Mouse (Mus musculus) intestine, embryonic 16.5 days (tissue): ENCODE data around the gene Taar7e. TPM values are rescaled to one million over a fixed set of nuclear protein-coding genes. Genes with fewer than 3 reads are reported as not detected.
"Not testable (repeated sequence)": the region's sequence is repeated elsewhere in the genome, so short reads cannot be mapped to it uniquely, and the experiment has no call there.

ENCODE experiments used
- ATAC-seq: fragments of 200-750 bp; cut with Nextera tagmentation; 2 replicates; pipeline ENCODE4 v1.8.0; 2017; ENCODE audit warnings: moderate TSS enrichment, moderate library complexity
- H3K27ac ChIP-seq: fragments of 300-500 bp; sonication (generic); 2 replicates; pipeline ENCODE4 v1.5.1; 2014; ENCODE audit warnings: mild to moderate bottlenecking, low read length
- H3K27me3 ChIP-seq: fragments of 300-500 bp; sonication (generic); replicated peaks from 2 replicates; pipeline ENCODE4 v1.6.1; 2014; ENCODE audit warnings: low read length, control low read depth, mixed read lengths; ENCODE audit not compliant: control insufficient read depth, insufficient read depth
- H3K36me3 ChIP-seq: fragments of 300-500 bp; sonication (generic); 2 replicates; pipeline ENCODE4 v1.6.1; 2014; ENCODE audit warnings: low read length, control low read depth; ENCODE audit not compliant: control insufficient read depth, insufficient read depth
- H3K4me1 ChIP-seq: fragments of 300-500 bp; sonication (generic); 2 replicates; pipeline ENCODE4 v1.6.1; 2014; ENCODE audit warnings: low read length, control low read depth, mixed read lengths; ENCODE audit not compliant: control insufficient read depth, insufficient read depth
- H3K4me2 ChIP-seq: fragments of 300-500 bp; sonication (generic); 2 replicates; pipeline ENCODE4 v1.6.1; 2014; ENCODE audit warnings: low read depth, low read length, control low read depth
- H3K4me3 ChIP-seq: fragments of 300-500 bp; sonication (generic); 2 replicates; pipeline ENCODE4 v1.5.1; 2014; ENCODE audit warnings: mild to moderate bottlenecking, low read length
- H3K9ac ChIP-seq: fragments of 300-500 bp; sonication (generic); 2 replicates; pipeline ENCODE4 v1.6.1; 2014; ENCODE audit warnings: low read depth, low read length
- H3K9me3 ChIP-seq: fragments of 300-500 bp; sonication (generic); 2 replicates; pipeline ENCODE4 v1.6.1; 2016; ENCODE audit warnings: low read length, control low read depth; ENCODE audit not compliant: control insufficient read depth
- WGBS: fragments of 180-500 bp; shearing (Covaris S2); extraction: QIAGEN DNeasy Blood & Tissue Kit; methylation state at CpG from one replicate; pipeline ENCODE4 v1.1.7; 2014; 5-methylcytosine and 5-hydroxymethylcytosine counted together
- polyA plus RNA-seq: library from polyadenylated mRNA; unstranded; fragments of >200 nt; fragmentation: Nextera tagmentation; extraction: Ambion mirVana; gene quantifications from 2 replicates; pipeline ENCODE4 v1.2.1, GENCODE M21; 2015

Gene Taar7e
- polyA plus RNA-seq, 1 experiment from 2014 or later: not detected

DNA sequence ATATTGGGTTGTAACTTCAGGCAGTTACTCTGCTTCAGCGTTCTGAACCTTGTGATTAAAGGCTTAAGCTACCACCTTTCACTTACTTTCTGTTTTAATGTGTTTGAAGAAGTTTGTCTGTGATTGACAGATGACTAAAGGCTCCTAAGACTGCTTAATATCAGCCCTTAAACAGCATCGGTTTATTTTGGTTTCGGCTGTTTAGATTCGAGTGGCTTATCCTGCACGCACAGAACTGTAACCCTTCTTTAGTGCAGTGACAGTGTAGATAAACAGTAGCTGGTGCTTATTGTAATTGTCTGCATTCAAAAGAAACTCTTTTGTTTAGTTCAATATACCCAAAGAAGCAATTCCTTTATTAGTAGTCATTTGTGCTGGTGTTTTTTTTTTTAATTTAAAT, 14.6 kb downstream of the Taar7e start:
- WGBS: 52% methylated on average over 5 of the region's 5 CpGs
- H3K9me3 ChIP-seq: no peaks in the 10 kb centered on the region
- no peak overlapping the region for H3K27ac ChIP-seq
- no peak overlapping the region for H3K9ac ChIP-seq
- H3K27me3 ChIP-seq: no peaks in the 10 kb centered on the region
- no peak for ATAC-seq
- H3K4me2 ChIP-seq: no peak overlapping the region
- no peaks in the 10 kb centered on the region for H3K36me3 ChIP-seq
- H3K4me3 ChIP-seq: no peak overlapping the region
- H3K4me1 ChIP-seq: no peaks in the 10 kb centered on the region

DNA sequence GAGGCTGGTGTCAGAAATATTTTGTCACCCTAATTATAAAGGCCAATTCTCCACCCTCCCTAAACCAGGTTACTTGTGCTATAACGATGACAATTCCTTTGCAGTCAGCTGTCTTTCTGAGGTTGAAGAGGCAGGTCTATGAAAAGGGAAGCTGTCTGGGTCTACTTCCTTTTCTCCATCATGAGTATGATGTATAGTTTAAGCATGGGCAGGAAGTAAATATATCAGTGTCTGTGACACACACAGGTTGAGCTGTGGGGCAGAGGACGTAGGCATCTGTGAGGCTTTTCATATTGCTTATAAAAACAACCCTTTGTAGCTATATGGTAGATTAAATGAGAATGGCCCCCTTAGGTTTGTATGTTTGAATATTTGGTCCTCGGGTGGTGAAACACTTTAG, 21.6 kb downstream of the Taar7e start:
- H3K27me3 ChIP-seq: no peaks in the 10 kb centered on the region
- 79% methylated on average over 3 of the region's 3 CpGs for WGBS
- H3K9ac ChIP-seq: no peak overlapping the region
- no peak overlapping the region for H3K4me3 ChIP-seq
- no peaks in the 10 kb centered on the region for H3K9me3 ChIP-seq
- no peaks in the 10 kb centered on the region for H3K36me3 ChIP-seq
- no peak for ATAC-seq
- H3K27ac ChIP-seq: no peak overlapping the region
- no peak overlapping the region for H3K4me2 ChIP-seq
- H3K4me1 ChIP-seq: no peaks in the 10 kb centered on the region

DNA sequence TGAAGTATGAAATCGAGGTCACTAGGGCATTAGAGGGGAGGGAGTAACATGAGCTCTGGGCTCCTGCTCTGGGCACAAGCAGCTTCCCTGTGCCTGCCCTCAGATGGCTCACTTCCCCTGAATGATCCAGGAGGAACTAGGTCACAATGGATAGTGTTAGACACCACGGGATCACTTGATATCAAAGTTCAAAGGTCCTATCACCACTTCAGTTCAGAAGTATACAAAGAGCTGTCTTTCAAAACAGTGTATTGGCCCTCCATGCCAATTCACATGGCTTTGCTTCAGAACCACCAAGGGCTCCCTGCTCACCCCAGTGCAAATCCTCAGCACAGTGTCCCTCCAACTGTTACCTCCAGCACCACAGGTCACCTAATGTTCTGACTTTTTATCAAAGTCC, 37.3 kb downstream of the Taar7e start:
- ATAC-seq: peak; percentile 53; the same call in 1 of the 2 replicates
- not testable (repeated sequence) for H3K27me3 ChIP-seq, H3K4me2 ChIP-seq, H3K36me3 ChIP-seq, H3K4me3 ChIP-seq, H3K27ac ChIP-seq, H3K9me3 ChIP-seq, H3K4me1 ChIP-seq, H3K9ac ChIP-seq
- WGBS: 27% methylated on average over 2 of the region's 2 CpGs

DNA sequence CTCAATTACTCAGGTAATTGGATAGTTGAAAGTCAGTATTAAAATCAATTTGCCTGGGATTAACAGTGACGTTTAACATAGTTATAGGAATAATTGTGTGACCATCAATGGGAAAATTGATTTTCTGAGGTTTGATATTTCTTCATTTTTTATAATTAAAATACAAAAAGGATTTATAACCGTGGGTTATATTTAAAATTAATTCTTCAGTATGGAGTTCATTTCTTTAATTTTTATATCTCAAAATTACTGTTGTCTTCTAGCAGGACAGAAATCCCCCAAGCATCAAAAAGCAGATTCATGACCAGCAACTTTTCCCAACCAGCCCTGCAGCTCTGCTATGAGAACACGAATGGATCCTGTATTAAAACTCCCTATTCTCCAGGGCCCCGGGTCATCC, 38.8 kb downstream of the Taar7e start, which contains the start of gene Taar8a:
TSS of gene Taar8a (plus strand) at position 301 of the 400 bp plus-strand sequence.
- not testable (repeated sequence) for H3K9ac ChIP-seq, H3K4me2 ChIP-seq, H3K4me3 ChIP-seq, H3K4me1 ChIP-seq, H3K36me3 ChIP-seq, H3K27ac ChIP-seq, H3K27me3 ChIP-seq, H3K9me3 ChIP-seq, ATAC-seq
- WGBS: 85% methylated on average over 2 of the region's 4 CpGs

DNA sequence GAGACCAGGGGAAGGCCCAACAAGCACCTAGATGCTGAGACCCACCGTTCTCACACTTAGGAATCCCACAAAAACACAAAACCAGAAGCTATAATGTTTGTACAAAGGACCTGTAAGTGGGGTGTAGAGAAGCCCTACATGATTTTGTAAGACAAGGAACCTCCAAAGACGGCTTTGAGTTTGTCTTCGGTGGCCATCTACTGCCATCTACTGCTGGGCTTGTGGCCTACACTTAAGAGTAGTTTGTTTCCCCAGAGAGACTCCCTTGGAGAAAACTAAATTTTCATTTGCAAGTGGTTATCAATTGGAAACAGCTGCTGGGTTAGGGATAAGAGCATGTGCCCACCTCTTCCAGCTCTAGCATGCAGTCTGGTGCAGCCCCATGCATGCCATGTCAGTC, 42.8 kb downstream of the Taar7e start:
- H3K4me1 ChIP-seq: no peaks in the 10 kb centered on the region
- H3K4me2 ChIP-seq: no peak overlapping the region
- H3K9me3 ChIP-seq: no peaks in the 10 kb centered on the region
- no peak overlapping the region for H3K27ac ChIP-seq
- no peak overlapping the region for H3K9ac ChIP-seq
- ATAC-seq: no peak
- 49% methylated on average over 3 of the region's 3 CpGs for WGBS
- H3K4me3 ChIP-seq: no peak overlapping the region
- no peaks in the 10 kb centered on the region for H3K27me3 ChIP-seq
- no peaks in the 10 kb centered on the region for H3K36me3 ChIP-seq

DNA sequence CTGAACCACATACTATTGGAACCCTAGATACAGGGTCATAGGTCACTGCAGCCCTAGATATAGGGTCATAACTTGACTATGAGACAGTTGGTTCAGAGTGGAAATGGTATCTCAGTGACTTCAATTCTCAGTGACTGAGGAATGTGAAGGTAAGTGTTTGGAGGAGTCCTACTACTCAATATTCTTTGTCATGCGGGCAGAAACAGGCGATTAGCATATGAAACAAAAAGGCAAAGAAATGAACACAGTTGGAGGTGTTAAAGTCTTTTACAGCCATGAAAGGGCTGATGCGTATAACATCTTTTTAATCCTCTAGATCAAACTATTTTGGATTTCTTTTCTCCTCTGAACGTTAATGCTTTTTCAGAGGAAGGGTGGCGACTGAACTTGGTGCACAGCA, 48.5 kb downstream of the Taar7e start:
- peak overlapping the region; percentile 67 for H3K27ac ChIP-seq
- 66% methylated on average over 5 of the region's 5 CpGs for WGBS
- H3K4me3 ChIP-seq: no peak overlapping the region
- ATAC-seq: no peak
- H3K9me3 ChIP-seq: no peaks in the 10 kb centered on the region
- H3K36me3 ChIP-seq: no peaks in the 10 kb centered on the region
- H3K9ac ChIP-seq: no peak overlapping the region
- H3K4me1 ChIP-seq: no peaks in the 10 kb centered on the region
- H3K4me2 ChIP-seq: no peak overlapping the region
- H3K27me3 ChIP-seq: no peaks in the 10 kb centered on the region

DNA sequence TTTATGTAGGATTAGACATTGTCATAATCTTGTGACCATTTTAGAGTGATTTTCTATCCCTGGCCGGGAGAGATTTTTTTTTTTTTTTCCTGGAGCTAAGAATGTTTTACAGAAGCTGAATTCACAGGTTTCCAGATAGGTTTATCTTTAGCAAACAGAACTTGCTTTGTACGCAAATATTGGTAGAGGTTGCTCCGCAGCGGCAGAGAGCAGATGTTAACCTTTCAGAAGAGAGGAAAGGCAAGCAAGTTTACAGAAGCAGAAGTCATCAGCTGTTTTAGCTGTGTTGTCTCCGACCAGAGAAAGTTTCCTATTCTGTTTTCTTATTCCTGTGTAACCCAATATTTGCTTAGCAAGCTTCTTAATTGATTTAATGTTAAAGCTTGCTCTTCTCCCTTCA, 49.1 kb downstream of the Taar7e start:
- no peaks in the 10 kb centered on the region for H3K27me3 ChIP-seq
- no peaks in the 10 kb centered on the region for H3K4me1 ChIP-seq
- H3K36me3 ChIP-seq: no peaks in the 10 kb centered on the region
- H3K27ac ChIP-seq: peak overlapping the region; percentile 5
- H3K4me2 ChIP-seq: no peak overlapping the region
- H3K9me3 ChIP-seq: no peaks in the 10 kb centered on the region
- WGBS: 31% methylated on average over 5 of the region's 5 CpGs
- no peak overlapping the region for H3K9ac ChIP-seq
- no peak overlapping the region for H3K4me3 ChIP-seq
- ATAC-seq: peak; percentile 75

DNA sequence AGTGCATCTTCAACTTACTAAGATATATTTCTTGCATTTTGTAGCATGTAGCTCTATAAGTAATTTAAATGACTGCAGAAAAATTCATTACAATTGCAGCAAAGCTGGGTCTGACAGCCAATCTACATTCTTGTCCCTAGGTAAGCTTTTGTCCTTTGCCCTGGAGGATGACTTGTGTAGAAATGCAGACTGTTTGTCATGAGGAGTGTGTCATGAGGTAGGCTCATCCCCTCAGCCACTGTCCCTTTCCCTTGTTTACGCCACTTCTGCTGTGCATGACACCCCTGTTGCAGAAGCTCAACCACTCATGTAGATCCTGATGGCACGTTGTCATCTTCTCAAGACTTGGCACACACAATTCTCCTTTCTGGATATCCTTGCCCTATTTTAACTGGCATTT, 49.8 kb downstream of the Taar7e start:
- Histone ChIP-seq H3K36me3 (no peaks in the 10 kb centered on the region), H3K4me2 (no peak overlapping the region), H3K27me3 (no peaks in the 10 kb centered on the region), H3K9me3 (no peaks in the 10 kb centered on the region), H3K4me1 (no peaks in the 10 kb centered on the region), H3K27ac (peak overlapping the region; percentile 20; the same call in 1 of the 2 replicates), H3K4me3 (no peak overlapping the region), H3K9ac (no peak overlapping the region)
- WGBS: 88% methylated on average over 2 of the region's 2 CpGs
- peak; percentile 14; the same call in 1 of the 2 replicates for ATAC-seq

Other genes with a start within 250 kb of the Taar7e start
- gene Slc18b1, start 240.6 kb upstream of the Taar7e start, polyA plus RNA-seq: 21.2 and 21.4 TPM in 2 replicates
- gene Vnn3, start 186.2 kb upstream of the Taar7e start, polyA plus RNA-seq: 0.21 and 0.31 TPM in 2 replicates
- 2.6 and 2.7 TPM in 2 replicates for gene Vnn1, start 142.9 kb upstream of the Taar7e start, polyA plus RNA-seq
- gene Taar1, start 117.3 kb upstream of the Taar7e start, polyA plus RNA-seq: not detected in 2 replicates
- not detected in 2 replicates for gene Taar2, start 99.0 kb upstream of the Taar7e start, polyA plus RNA-seq
- gene Taar3, start 88.1 kb upstream of the Taar7e start, polyA plus RNA-seq: not detected in 2 replicates
- not detected in 2 replicates for gene Taar4, start 77.1 kb upstream of the Taar7e start, polyA plus RNA-seq
- gene Taar5, start 66.9 kb upstream of the Taar7e start, polyA plus RNA-seq: not detected in 2 replicates
- gene Taar6, start 52.0 kb upstream of the Taar7e start, polyA plus RNA-seq: not detected in 2 replicates
- not detected in 2 replicates for gene Taar7a, start 44.1 kb upstream of the Taar7e start, polyA plus RNA-seq
- not detected in 2 replicates for gene Taar7b, start 37.7 kb upstream of the Taar7e start, polyA plus RNA-seq
- not detected in 2 replicates for gene Taar7d, start 10.4 kb upstream of the Taar7e start, polyA plus RNA-seq
- not detected in 2 replicates for gene Taar7f, start 11.9 kb downstream of the Taar7e start, polyA plus RNA-seq
- gene Taar8a, start 38.9 kb downstream of the Taar7e start, polyA plus RNA-seq: not detected in 2 replicates
- not detected in 2 replicates for gene Taar8b, start 54.7 kb downstream of the Taar7e start, polyA plus RNA-seq
- 0.13 TPM in 1 of 2 replicates, not detected in the other for gene Taar8c, start 64.3 kb downstream of the Taar7e start, polyA plus RNA-seq
- not detected in 2 replicates for gene Taar9, start 71.9 kb downstream of the Taar7e start, polyA plus RNA-seq
- gene Stx7, start 111.7 kb downstream of the Taar7e start, polyA plus RNA-seq: 148 and 158 TPM in 2 replicates
- 10.8 and 11.7 TPM in 2 replicates for gene Moxd1, start 185.9 kb downstream of the Taar7e start, polyA plus RNA-seq